Mouse (Mus musculus) testis, adult 2 months (tissue): ENCODE measurements around the gene Lat2. TPM values are rescaled to one million over a fixed set of nuclear protein-coding genes. Genes with fewer than 3 reads are reported as not detected.
A peak's percentile ranks its signal among the peaks of the same experiment; 100 is the strongest.

ENCODE experiments used
- H3K27ac ChIP-seq: fragments of 200-500 bp; 2 replicates; pipeline ENCODE4 v1.5.1; 2012; ENCODE audit warnings: low read depth, low read length; ENCODE audit not compliant: control insufficient read depth, insufficient read depth
- H3K27me3 ChIP-seq: fragments of 200-500 bp; 2 replicates; pipeline ENCODE4 v1.6.1; 2012; ENCODE audit warnings: mild to moderate bottlenecking, low read length, moderate library complexity; ENCODE audit not compliant: control insufficient read depth, insufficient read depth
- H3K36me3 ChIP-seq: fragments of 200-500 bp; 2 replicates; pipeline ENCODE4 v1.6.1; 2012; ENCODE audit warnings: mild to moderate bottlenecking, low read length; ENCODE audit not compliant: control insufficient read depth, insufficient read depth
- H3K4me1 ChIP-seq: fragments of 200-500 bp; 2 replicates; pipeline ENCODE4 v1.6.1; 2012; ENCODE audit warnings: low read length; ENCODE audit not compliant: control insufficient read depth, insufficient read depth
- H3K4me3 ChIP-seq: fragments of 200-500 bp; 2 replicates; pipeline ENCODE4 v1.5.1; 2012; ENCODE audit warnings: low read depth, mild to moderate bottlenecking, low read length, moderate library complexity, mixed read lengths; ENCODE audit not compliant: control insufficient read depth
- CTCF ChIP-seq: fragments of 200-500 bp; IDR thresholded peaks from 2 replicates; pipeline ENCODE4 v1.5.1; 2012; ENCODE audit warnings: low read depth, mild to moderate bottlenecking, inconsistent platforms, low read length, moderate library complexity; ENCODE audit not compliant: control insufficient read depth, insufficient read depth, insufficient replicate concordance
- POLR2A ChIP-seq: fragments of 200-500 bp; IDR thresholded peaks from 2 replicates; pipeline ENCODE4 v1.6.1; 2012; ENCODE audit warnings: low read depth, mild to moderate bottlenecking, inconsistent platforms, low read length, moderate library complexity; ENCODE audit not compliant: control insufficient read depth
- polyA plus RNA-seq: library from polyadenylated mRNA; depleted of rRNA; stranded (reverse); fragments of >200 nt; gene quantifications from 2 replicates; pipeline ENCODE4 v1.2.3, GENCODE M21; 2012

The Lat2 gene
- polyA plus RNA-seq, 1 experiment = 8.3 TPM

- TF ChIP-seq CTCF = no peak
- no peak for TF ChIP-seq POLR2A
- Histone ChIP-seq H3K27ac (no peak overlapping the region), H3K36me3 (no peaks in the 10 kb centered on the region), H3K4me3 (no peak overlapping the region), H3K4me1 (peaks cover 5% of the 10 kb centered on the region), H3K27me3 (no peaks in the 10 kb centered on the region)
These were observed 29.3 kb upstream of the Lat2 start for GRCm38 (mm10) chr5:134644121-134644520.

- H3K4me1 ChIP-seq = peaks cover 9% of the 10 kb centered on the region
- H3K4me3 ChIP-seq = no peak overlapping the region
- H3K27me3 ChIP-seq = no peaks in the 10 kb centered on the region
- H3K27ac ChIP-seq = no peak overlapping the region
- H3K36me3 ChIP-seq = peaks cover 1% of the 10 kb centered on the region; the same call in 1 of the 2 replicates
- TF ChIP-seq CTCF (no peak), POLR2A (no peak)
These were observed 25.5 kb upstream of the Lat2 start for GRCm38 (mm10) chr5:134640371-134640770.

GRCm38 (mm10) chr5:134639269-134639682 lies 24.5 kb upstream of the Lat2 start, which contains the start of gene Eif4h:
TSS of gene Eif4h (minus strand) at chr5:134639490.
- peaks cover 2% of the 10 kb centered on the region; the same call in 1 of the 2 replicates for H3K36me3 ChIP-seq
- H3K4me1 ChIP-seq = peaks cover 9% of the 10 kb centered on the region
- peak within 1 kb of the TSS; percentile 100 for H3K4me3 ChIP-seq
- H3K27me3 ChIP-seq = no peaks in the 10 kb centered on the region
- H3K27ac ChIP-seq = peak within 1 kb of the TSS; percentile 100
- TF ChIP-seq POLR2A = peak; percentile 90
- no peak for TF ChIP-seq CTCF

GRCm38 (mm10) chr5:134638461-134639268 lies 23.8 kb upstream of the Lat2 start:
- no peak for TF ChIP-seq CTCF
- no peak for TF ChIP-seq POLR2A
- H3K27me3 ChIP-seq = no peaks in the 10 kb centered on the region
- H3K4me1 ChIP-seq = peaks cover 9% of the 10 kb centered on the region
- peak overlapping the region; percentile 100 for H3K4me3 ChIP-seq
- H3K36me3 ChIP-seq = peaks cover 2% of the 10 kb centered on the region; the same call in 1 of the 2 replicates
- peak overlapping the region; percentile 100 for H3K27ac ChIP-seq

- Histone ChIP-seq H3K4me3 (peak overlapping the region; percentile 100), H3K4me1 (peaks cover 9% of the 10 kb centered on the region), H3K27me3 (no peaks in the 10 kb centered on the region), H3K27ac (peak overlapping the region; percentile 100), H3K36me3 (peaks cover 2% of the 10 kb centered on the region; the same call in 1 of the 2 replicates)
- no peak for TF ChIP-seq POLR2A
- no peak for TF ChIP-seq CTCF
These were observed 23.1 kb upstream of the Lat2 start for GRCm38 (mm10) chr5:134637820-134638367.

GRCm38 (mm10) chr5:134632841-134633240 lies 18.0 kb upstream of the Lat2 start:
- H3K27me3 ChIP-seq = no peaks in the 10 kb centered on the region
- TF ChIP-seq POLR2A (no peak), CTCF (no peak)
- peaks cover 3% of the 10 kb centered on the region for H3K4me1 ChIP-seq
- H3K36me3 ChIP-seq = peaks cover 5% of the 10 kb centered on the region
- no peak overlapping the region for H3K4me3 ChIP-seq
- no peak overlapping the region for H3K27ac ChIP-seq

GRCm38 (mm10) chr5:134630835-134631234 lies 16.0 kb upstream of the Lat2 start:
- Histone ChIP-seq H3K4me3 (no peak overlapping the region), H3K4me1 (no peaks in the 10 kb centered on the region; the same call in 1 of the 2 replicates), H3K36me3 (peaks cover 5% of the 10 kb centered on the region), H3K27me3 (no peaks in the 10 kb centered on the region), H3K27ac (no peak overlapping the region)
- TF ChIP-seq CTCF (no peak), POLR2A (no peak)
